ENCODE assay signal across 8 mouse cellular contexts in the genomic region with DNA sequence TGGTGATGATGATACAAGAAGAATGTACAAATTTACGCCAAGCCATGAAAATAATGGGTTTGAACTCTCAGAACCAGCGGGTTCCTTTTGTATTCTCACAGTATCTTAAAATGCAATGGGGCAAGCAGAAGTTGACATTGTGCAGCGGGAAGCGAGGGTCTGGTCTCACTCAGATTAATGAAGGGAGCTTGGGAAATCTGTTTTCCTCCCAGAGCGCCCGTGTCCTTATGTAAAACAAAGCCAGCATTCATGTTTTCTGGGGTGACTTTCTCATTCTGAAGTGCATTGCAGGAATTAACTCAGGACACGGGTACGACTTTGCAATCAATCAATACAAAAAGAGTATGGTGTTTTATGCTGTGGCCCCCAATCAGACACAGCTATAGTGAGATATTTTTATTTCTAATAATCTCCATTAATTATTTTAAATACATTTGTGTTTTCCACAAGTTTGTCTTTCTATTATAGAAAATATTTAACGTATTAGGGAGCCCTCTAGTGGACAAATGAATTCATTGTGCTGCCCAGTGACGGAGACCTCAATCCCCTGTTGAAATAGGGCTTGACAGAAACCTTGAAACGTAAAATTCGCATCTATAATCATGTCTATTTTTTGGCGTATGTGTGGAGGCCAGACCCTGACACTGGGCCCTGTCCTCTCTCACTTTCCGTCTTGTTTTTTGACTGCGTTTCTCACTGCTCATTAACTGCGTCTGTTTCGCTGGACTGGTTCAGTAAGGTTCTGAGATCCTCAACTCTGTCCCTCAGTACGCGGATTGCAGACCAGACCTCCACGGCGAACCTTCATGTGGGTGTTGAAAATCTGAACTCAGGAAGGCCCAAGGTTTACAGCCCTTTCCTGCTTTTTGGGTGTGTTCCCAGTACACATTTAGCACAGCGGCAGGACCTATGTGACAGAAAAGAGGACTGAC. TPM values are rescaled to one million over a fixed set of nuclear protein-coding genes. Genes with fewer than 3 reads are reported as not detected.
A peak's percentile ranks its signal among the peaks of the same experiment; 100 is the strongest.
DNase-seq lines count a peak whose midpoint lies in the region; ATAC-seq and TF ChIP-seq lines count a peak whose summit lies in the region.

No protein-coding gene starts in this region.

- no peak for ATAC-seq in forebrain, embryonic 13.5 days
- no peak for ATAC-seq in forebrain, embryonic 16.5 days
- ATAC-seq in hindbrain, embryonic 15.5 days (ENCODE audit: low FRiP score, low read depth), result no peak
- no peak for ATAC-seq in lung, embryonic 15.5 days (ENCODE audit: borderline replicate concordance, extremely low read depth, low FRiP score, low TSS enrichment)
- no peak for ATAC-seq in stomach, embryonic 16.5 days (ENCODE audit: insufficient read depth, low FRiP score)

- H3K9ac ChIP-seq in forebrain, embryonic 13.5 days, result no peak overlapping the region
- no peak overlapping the region for H3K9ac ChIP-seq in forebrain, embryonic 16.5 days (replicated peaks; ENCODE audit: low read depth, low read length)
- H3K9ac ChIP-seq in hindbrain, embryonic 15.5 days, result no peak overlapping the region
- peak overlapping the region; percentile 22; the same call in 1 of the 2 replicates for H3K9ac ChIP-seq in lung, embryonic 15.5 days
- peak overlapping the region; percentile 11; the same call in 1 of the 2 replicates for H3K9ac ChIP-seq in stomach, embryonic 16.5 days (ENCODE audit: low read length)

- peak; percentile 30 for DNase-seq in 416B (ENCODE audit: low read depth)
- DNase-seq in adrenal gland, postnatal 25 days, result no peak

- no peak overlapping the region for H3K27ac ChIP-seq in forebrain, embryonic 13.5 days
- H3K27ac ChIP-seq in forebrain, embryonic 16.5 days (ENCODE audit: low read length), result no peak overlapping the region
- no peak overlapping the region for H3K27ac ChIP-seq in cortical plate, adult 2 months (ENCODE audit: insufficient read depth, low read length)
- no peak overlapping the region for H3K27ac ChIP-seq in hindbrain, embryonic 15.5 days (replicated peaks)
- H3K27ac ChIP-seq in lung, embryonic 15.5 days, result 0 out of 2 replicates have a peak overlapping the region, but pooled peaks have one; percentile 15
- H3K27ac ChIP-seq in stomach, embryonic 16.5 days (ENCODE audit: low read length), result 0 out of 2 replicates have a peak overlapping the region, but pooled peaks have one; percentile 23

- peak overlapping the region; percentile 25; the same call in 1 of the 2 replicates for H3K4me2 ChIP-seq in forebrain, embryonic 13.5 days
- H3K4me2 ChIP-seq in forebrain, embryonic 16.5 days (ENCODE audit: low read length), result no peak overlapping the region
- H3K4me2 ChIP-seq in hindbrain, embryonic 15.5 days, result peak overlapping the region; percentile 38
- H3K4me2 ChIP-seq in lung, embryonic 15.5 days, result peak overlapping the region; percentile 34
- H3K4me2 ChIP-seq in stomach, embryonic 16.5 days (ENCODE audit: low read depth, low read length), result peak overlapping the region; percentile 38

- no peak overlapping the region for H3K4me3 ChIP-seq in forebrain, embryonic 13.5 days
- H3K4me3 ChIP-seq in forebrain, embryonic 16.5 days (replicated peaks; ENCODE audit: low read length), result no peak overlapping the region
- no peak overlapping the region for H3K4me3 ChIP-seq in cortical plate, adult 2 months (ENCODE audit: insufficient read depth, low read length)
- H3K4me3 ChIP-seq in hindbrain, embryonic 15.5 days, result no peak overlapping the region
- H3K4me3 ChIP-seq in lung, embryonic 15.5 days, result no peak overlapping the region
- no peak overlapping the region for H3K4me3 ChIP-seq in stomach, embryonic 16.5 days (replicated peaks; ENCODE audit: low read length)

- H3K4me1 ChIP-seq in forebrain, embryonic 13.5 days, result no peaks in the 10 kb centered on the region
- no peaks in the 10 kb centered on the region for H3K4me1 ChIP-seq in forebrain, embryonic 16.5 days (replicated peaks; ENCODE audit: control insufficient read depth, insufficient read depth, low read length)
- no peaks in the 10 kb centered on the region for H3K4me1 ChIP-seq in cortical plate, adult 2 months (ENCODE audit: control insufficient read depth, insufficient read depth, low read length)
- no peaks in the 10 kb centered on the region for H3K4me1 ChIP-seq in hindbrain, embryonic 15.5 days (replicated peaks)
- H3K4me1 ChIP-seq in lung, embryonic 15.5 days, result no peaks in the 10 kb centered on the region
- no peaks in the 10 kb centered on the region for H3K4me1 ChIP-seq in stomach, embryonic 16.5 days (ENCODE audit: control insufficient read depth, insufficient read depth, low read length)

- 0 out of 2 replicates have a peak, but pooled peaks cover 2% of the 10 kb centered on the region for H3K27me3 ChIP-seq in forebrain, embryonic 13.5 days
- no peaks in the 10 kb centered on the region for H3K27me3 ChIP-seq in forebrain, embryonic 16.5 days (replicated peaks; ENCODE audit: control insufficient read depth, insufficient read depth, low read length)
- H3K27me3 ChIP-seq in hindbrain, embryonic 15.5 days, result no peaks in the 10 kb centered on the region
- no peaks in the 10 kb centered on the region for H3K27me3 ChIP-seq in lung, embryonic 15.5 days
- no peaks in the 10 kb centered on the region for H3K27me3 ChIP-seq in stomach, embryonic 16.5 days (ENCODE audit: control insufficient read depth, insufficient read depth, low read length)

- TF ChIP-seq POLR2A in cortical plate, adult 2 months (IDR thresholded peaks at IDR 0.05; ENCODE audit: extremely low read depth, insufficient read depth, low read length), result no peak

- TF ChIP-seq CTCF in cortical plate, adult 2 months (IDR thresholded peaks at IDR 0.05; ENCODE audit: extremely low read depth, insufficient read depth, low read length), result peak; percentile 41; the same call in 1 of the 2 replicates

- no peaks in the 10 kb centered on the region for H3K36me3 ChIP-seq in forebrain, embryonic 13.5 days (ENCODE audit: poor library complexity, severe bottlenecking)
- H3K36me3 ChIP-seq in forebrain, embryonic 16.5 days (ENCODE audit: control insufficient read depth, insufficient read depth), result no peaks in the 10 kb centered on the region
- no peaks in the 10 kb centered on the region for H3K36me3 ChIP-seq in hindbrain, embryonic 15.5 days
- no peaks in the 10 kb centered on the region for H3K36me3 ChIP-seq in lung, embryonic 15.5 days
- no peaks in the 10 kb centered on the region for H3K36me3 ChIP-seq in stomach, embryonic 16.5 days (ENCODE audit: control insufficient read depth, insufficient read depth, low read length)

- no peaks in the 10 kb centered on the region for H3K9me3 ChIP-seq in forebrain, embryonic 13.5 days (replicated peaks)
- H3K9me3 ChIP-seq in forebrain, embryonic 16.5 days (ENCODE audit: control insufficient read depth, low read length), result no peaks in the 10 kb centered on the region
- H3K9me3 ChIP-seq in hindbrain, embryonic 15.5 days, result no peaks in the 10 kb centered on the region
- H3K9me3 ChIP-seq in lung, embryonic 15.5 days, result no peaks in the 10 kb centered on the region; the same call in 1 of the 2 replicates
- peaks cover 1% of the 10 kb centered on the region; the same call in 1 of the 2 replicates for H3K9me3 ChIP-seq in stomach, embryonic 16.5 days (replicated peaks; ENCODE audit: control insufficient read depth, low read length)

- WGBS in forebrain, embryonic 13.5 days, result 38% methylated on average over 22 of the region's 22 CpGs
- WGBS in forebrain, embryonic 16.5 days, result 35% methylated on average over 22 of the region's 22 CpGs
- 39% methylated on average over 22 of the region's 22 CpGs for WGBS in hindbrain, embryonic 15.5 days
- WGBS in lung, embryonic 15.5 days, result 34% methylated on average over 22 of the region's 22 CpGs
- 32% methylated on average over 22 of the region's 22 CpGs for WGBS in stomach, embryonic 16.5 days

RNA-seq across cellular contexts. Expression of a gene that starts 24.6 kb away (rescaled TPM):
- 0.11 TPM in 1 of 2 replicates, not detected in the other for polyA plus RNA-seq in forebrain, embryonic 13.5 days (2015; fragmentation: Nextera tagmentation; extraction: Ambion mirVana)
- 0.46 and 0.65 TPM in 2 replicates for polyA plus RNA-seq in forebrain, embryonic 16.5 days (2015; fragmentation: Nextera tagmentation; extraction: Ambion mirVana)
- polyA plus RNA-seq in cortical plate, adult 2 months (2012; rRNA removed), result 1.5 and 3.3 TPM in 2 replicates
- polyA plus RNA-seq in hindbrain, embryonic 15.5 days (2015; fragmentation: Nextera tagmentation; extraction: Ambion mirVana), result 1.6 and 2.0 TPM in 2 replicates
- not detected in 2 replicates for polyA plus RNA-seq in lung, embryonic 15.5 days (2015; fragmentation: Nextera tagmentation; extraction: Ambion mirVana)
- 0.49 and 0.50 TPM in 2 replicates for polyA plus RNA-seq in stomach, embryonic 16.5 days (2015; fragmentation: Nextera tagmentation; extraction: Ambion mirVana)
- total RNA-seq in adrenal gland, postnatal 25 days (2021), result not detected in 2 replicates

Comparison
In these comparisons a context has a peak if more than half of its experiments do, and no peak if none do; other contexts are left out.
1. H3K27ac ChIP-seq: peak in lung, embryonic 15.5 days (single experiment) and stomach, embryonic 16.5 days (single experiment); none in forebrain, embryonic 13.5 days (single experiment), forebrain, embryonic 16.5 days (single experiment), cortical plate, adult 2 months (single experiment) and hindbrain, embryonic 15.5 days (single experiment).
2. H3K9ac ChIP-seq: peak in lung, embryonic 15.5 days (single experiment) and stomach, embryonic 16.5 days (single experiment); none in forebrain, embryonic 13.5 days (single experiment), forebrain, embryonic 16.5 days (single experiment) and hindbrain, embryonic 15.5 days (single experiment).